ENCODE assay signal across 19 mouse cellular contexts in genomic region chr19:23094906-23095305, GRCm38 (mm10). TPM values are rescaled to one million over a fixed set of nuclear protein-coding genes. Genes with fewer than 3 reads are reported as not detected.
DNase-seq lines count a peak whose midpoint lies in the region; ATAC-seq lines count a peak whose summit lies in the region.
"Had no signal": no experiment of that assay in that cellular context is flagged by ENCODE, and none has a peak within 500 bp of the region (broad histone marks: within the 10 kb centered on the region; RNA-seq: fewer than 3 reads in every experiment).

No protein-coding gene starts in this region.

- DNase-seq in 3T3-L1 (ENCODE audit: low read depth, low spot score) (peak; percentile 27), ES-CJ7 (ENCODE audit: low read depth, low spot score) (peak; percentile 96), WW6 (ENCODE audit: low read depth, low spot score) (peak; percentile 68)
- DNase-seq in Muller cell, postnatal 12 days (ENCODE audit: inconsistent ontology term) = peak; percentile 67
- no peak for DNase-seq in thymus, postnatal 10 days (ENCODE audit: low spot score in 2 of 2)
- DNase-seq in embryo, embryonic 10 days (ENCODE audit: low spot score) = no peak
- DNase-seq in adrenal gland, adult 8-10 months = no peak
- DNase-seq: adrenal gland, postnatal 10 days; adrenal gland, postnatal 25 days; cerebellum, adult 11-12 months; cerebellum, adult 2 months; cerebellum, adult 9-10 months; cerebellum, postnatal 10 days; cerebellum, postnatal 25 days; embryo, embryonic 11 days had no signal

- no peak for ATAC-seq in monocyte, adult 5-6 weeks (replicated peaks; ENCODE audit: insufficient number of reproducible peaks, low FRiP score, low TSS enrichment, poor library complexity, severe bottlenecking)
- ATAC-seq: activated CD4-positive, CD25-positive, alpha-beta regulatory T cell, adult 4 months; forebrain, embryonic 14.5 days; forebrain, embryonic 16.5 days had no signal

RNA-seq across cellular contexts. Expression of gene Klf9, which starts 46.1 kb away (rescaled TPM):
- 10 to 100 TPM; 57.6 to 89.0 (median 71.0) TPM for total RNA-seq in adrenal gland, adult 8-10 months (2022)
- 24.5 to 29.0 TPM (median 24.6 TPM) in 3 replicates for total RNA-seq in monocyte, adult 5-6 weeks (2017)

Comparison
In these comparisons a context has a peak if more than half of its experiments do, and no peak if none do; other contexts are left out.
1. DNase-seq: peak in 3T3-L1 (single experiment), ES-CJ7 (single experiment), Muller cell, postnatal 12 days (single experiment) and WW6 (single experiment); none in thymus, postnatal 10 days (0 of 2), embryo, embryonic 10 days (single experiment) and adrenal gland, adult 8-10 months (single experiment).